Mouse (Mus musculus) intestine, embryonic 14.5 days (tissue): ENCODE data around the gene Cnnm4. TPM values are rescaled to one million over a fixed set of nuclear protein-coding genes. Genes with fewer than 3 reads are reported as not detected.
"Not testable (repeated sequence)": the region's sequence is repeated elsewhere in the genome, so short reads cannot be mapped to it uniquely, and the experiment has no call there.

ENCODE experiments used
- ATAC-seq: fragments of 200-750 bp; cut with Nextera tagmentation; replicated peaks from 2 replicates; pipeline ENCODE4 v1.8.0; 2017; ENCODE audit warnings: low read depth, moderate number of reproducible peaks, moderate TSS enrichment, moderate library complexity; ENCODE audit not compliant: low FRiP score, low TSS enrichment
- DNase-seq: peaks from one replicate; pipeline ENCODE4 v3.0.0-alpha.2; 2018; ENCODE audit warnings: low spot score
- H3K27ac ChIP-seq: fragments of 300-500 bp; sonication (generic); 2 replicates; pipeline ENCODE4 v1.5.1; 2014; ENCODE audit warnings: low read depth, mild to moderate bottlenecking, control low read depth
- H3K27me3 ChIP-seq: fragments of 300-500 bp; sonication (generic); replicated peaks from 2 replicates; pipeline ENCODE4 v1.6.1; 2014; ENCODE audit warnings: low read length, control low read depth; ENCODE audit not compliant: control insufficient read depth, insufficient read depth
- H3K36me3 ChIP-seq: fragments of 300-500 bp; sonication (generic); 2 replicates; pipeline ENCODE4 v1.6.1; 2014; ENCODE audit warnings: low read length, control low read depth; ENCODE audit not compliant: control insufficient read depth, insufficient read depth
- H3K4me1 ChIP-seq: fragments of 300-500 bp; sonication (generic); replicated peaks from 2 replicates; pipeline ENCODE4 v1.6.1; 2014; ENCODE audit warnings: low read length, control low read depth, mixed read lengths; ENCODE audit not compliant: control insufficient read depth, insufficient read depth
- H3K4me2 ChIP-seq: fragments of 300-500 bp; sonication (generic); 2 replicates; pipeline ENCODE4 v1.6.1; 2014; ENCODE audit warnings: low read length
- H3K4me3 ChIP-seq: fragments of 300-500 bp; sonication (generic); 2 replicates; pipeline ENCODE4 v1.5.1; 2014; ENCODE audit warnings: low read depth, low read length, control low read depth, mixed read lengths
- H3K9ac ChIP-seq: fragments of 300-500 bp; sonication (generic); 2 replicates; pipeline ENCODE4 v1.6.1; 2014; ENCODE audit warnings: mild to moderate bottlenecking, low read length
- H3K9me3 ChIP-seq: fragments of 300-500 bp; sonication (generic); 2 replicates; pipeline ENCODE4 v1.6.1; 2016; ENCODE audit warnings: low read length, control low read depth; ENCODE audit not compliant: control insufficient read depth
- WGBS: fragments of 180-500 bp; shearing (Covaris S2); extraction: QIAGEN DNeasy Blood & Tissue Kit; methylation state at CpG from one replicate; pipeline ENCODE4 v1.1.7; 2014; 5-methylcytosine and 5-hydroxymethylcytosine counted together
- polyA plus RNA-seq: library from polyadenylated mRNA; unstranded; fragments of >200 nt; fragmentation: Nextera tagmentation; extraction: Ambion mirVana; gene quantifications from 2 replicates; pipeline ENCODE4 v1.2.1, GENCODE M21; 2014

Gene Cnnm4
- polyA plus RNA-seq, 1 experiment from 2014 or later = 30.2 TPM

DNA sequence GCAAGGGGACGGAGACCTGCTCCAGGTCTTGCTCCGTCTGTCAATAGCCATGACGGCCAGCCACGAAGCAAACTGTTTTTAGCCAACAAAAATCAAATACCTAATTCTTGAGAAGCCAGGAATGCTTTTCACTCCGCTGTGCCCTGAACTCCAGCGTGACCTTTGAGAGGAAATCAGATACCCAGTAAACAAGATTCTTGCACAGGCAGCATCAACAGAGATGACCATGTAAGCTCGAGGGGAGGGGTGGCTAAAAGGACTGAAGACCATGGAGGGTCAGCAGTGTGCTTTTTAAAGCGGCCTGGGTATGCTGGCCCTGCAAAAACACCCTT, 64.9 kb downstream of the Cnnm4 start:
- H3K4me3 ChIP-seq = no peak overlapping the region
- H3K9ac ChIP-seq = no peak overlapping the region
- H3K4me2 ChIP-seq = no peak overlapping the region
- H3K27ac ChIP-seq = no peak overlapping the region
- no peak for DNase-seq
- no peaks in the 10 kb centered on the region for H3K27me3 ChIP-seq
- ATAC-seq = no peak
- WGBS = 56% methylated on average over 8 of the region's 8 CpGs
- no peaks in the 10 kb centered on the region for H3K4me1 ChIP-seq
- H3K36me3 ChIP-seq = peaks cover 36% of the 10 kb centered on the region
- no peaks in the 10 kb centered on the region for H3K9me3 ChIP-seq

DNA sequence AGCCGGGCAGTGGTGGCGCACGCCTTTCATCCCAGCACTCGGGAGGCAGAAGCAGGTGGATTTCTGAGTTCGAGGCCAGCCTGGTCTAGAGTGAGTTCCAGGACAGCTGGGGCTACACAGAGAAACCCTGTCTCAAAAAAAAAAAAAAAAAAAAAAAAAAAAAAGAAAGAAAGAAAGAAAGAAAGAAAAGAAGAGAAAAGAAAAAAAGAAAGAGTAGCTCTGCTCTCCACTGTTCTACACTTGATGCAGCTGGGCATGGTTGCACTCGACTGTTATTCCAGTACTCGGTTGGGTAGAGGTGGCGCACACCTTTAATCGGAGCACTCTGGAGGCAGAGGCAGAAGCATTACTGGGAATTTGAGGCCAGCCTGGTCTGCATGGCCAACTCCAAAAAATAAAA, 65.4 kb downstream of the Cnnm4 start, which contains the start of gene Ankrd23:
Gene Ankrd23, minus strand, starts transcription at position 101 of the 400 bp plus-strand sequence.
- DNase-seq, ATAC-seq, H3K27me3 ChIP-seq, H3K4me3 ChIP-seq, H3K4me1 ChIP-seq, H3K9me3 ChIP-seq, H3K27ac ChIP-seq, H3K4me2 ChIP-seq, H3K9ac ChIP-seq: not testable (repeated sequence)
- H3K36me3 ChIP-seq = peaks cover 39% of the 10 kb centered on the region
- 93% methylated on average over 9 of the region's 9 CpGs for WGBS

DNA sequence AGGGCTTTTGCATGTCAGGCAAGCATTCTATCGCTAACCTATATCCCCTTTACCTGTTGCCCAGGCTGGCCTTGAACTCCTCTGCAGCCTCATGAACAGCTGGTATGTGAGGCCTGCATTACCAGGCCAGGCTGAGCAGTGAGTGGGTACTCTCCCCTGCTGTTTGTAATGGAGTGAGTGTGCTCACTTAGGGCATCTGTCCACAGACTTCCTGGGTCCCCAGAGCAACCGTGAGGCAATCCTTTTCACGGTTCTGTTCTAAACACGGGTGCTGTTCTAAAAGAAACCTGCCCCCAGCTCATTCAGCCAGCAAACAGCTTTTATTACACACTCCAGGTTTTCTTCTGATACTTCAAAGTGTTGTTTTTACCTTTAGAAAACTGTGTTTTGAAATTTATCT, 67.3 kb downstream of the Cnnm4 start:
- Histone ChIP-seq H3K9me3 (no peaks in the 10 kb centered on the region), H3K27me3 (no peaks in the 10 kb centered on the region), H3K36me3 (peaks cover 49% of the 10 kb centered on the region), H3K4me3 (no peak overlapping the region), H3K4me1 (no peaks in the 10 kb centered on the region), H3K9ac (no peak overlapping the region), H3K27ac (no peak overlapping the region), H3K4me2 (no peak overlapping the region)
- 81% methylated on average over 4 of the region's 4 CpGs for WGBS
- no peak for ATAC-seq
- DNase-seq = no peak

DNA sequence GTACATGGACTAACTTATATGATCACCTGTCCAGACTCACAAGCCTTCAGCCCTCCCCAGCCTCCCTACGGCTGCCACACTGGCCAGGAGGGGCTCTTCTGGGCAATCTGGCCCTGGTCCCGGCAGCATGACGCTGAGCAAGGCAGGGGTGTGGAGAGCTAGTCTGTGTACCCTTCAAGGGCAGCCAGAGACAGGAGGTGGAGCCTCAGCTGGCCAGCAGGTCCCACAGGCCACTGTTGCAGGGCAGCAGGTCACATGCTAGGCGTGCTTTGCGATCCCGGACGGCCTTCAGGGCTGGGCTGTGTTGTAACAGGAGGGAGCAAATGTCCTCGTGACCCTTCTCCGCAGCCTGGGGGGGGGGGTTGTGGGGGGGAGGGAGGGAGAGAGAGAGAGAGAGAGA, 67.8 kb downstream of the Cnnm4 start, which contains the start of gene Gm42417:
Gene Gm42417, minus strand, starts transcription at position 244 of the 400 bp plus-strand sequence.
- Histone ChIP-seq H3K4me3 (no peak within 1 kb of the TSS), H3K4me2 (no peak within 1 kb of the TSS), H3K27me3 (no peaks in the 10 kb centered on the region), H3K4me1 (no peaks in the 10 kb centered on the region), H3K36me3 (peaks cover 49% of the 10 kb centered on the region), H3K27ac (no peak within 1 kb of the TSS), H3K9me3 (no peaks in the 10 kb centered on the region), H3K9ac (no peak within 1 kb of the TSS)
- no peak for ATAC-seq
- no peak for DNase-seq
- WGBS = 36% methylated on average over 9 of the region's 9 CpGs

DNA sequence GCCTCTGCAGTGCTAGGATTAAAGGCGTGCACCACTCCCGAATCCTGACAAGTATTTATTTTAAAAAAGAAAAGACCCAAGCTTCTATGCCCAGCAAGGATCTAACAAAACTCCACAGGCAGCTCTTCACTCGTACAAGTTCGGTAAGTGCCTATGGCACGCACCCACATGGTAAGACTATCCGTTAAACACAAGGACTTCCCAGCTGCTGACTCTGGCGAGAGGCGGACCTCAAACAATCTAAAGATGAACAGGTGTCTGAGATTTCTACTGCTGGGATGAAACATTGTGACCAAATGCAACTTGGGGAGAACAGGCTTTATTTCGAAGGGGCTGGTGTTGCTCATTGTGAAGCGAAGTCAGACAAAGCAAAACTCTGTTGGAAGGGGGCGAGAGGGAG, 68.7 kb downstream of the Cnnm4 start:
- WGBS = 88% methylated on average over 11 of the region's 11 CpGs
- no peak overlapping the region for H3K4me3 ChIP-seq
- peaks cover 49% of the 10 kb centered on the region for H3K36me3 ChIP-seq
- H3K27ac ChIP-seq = no peak overlapping the region
- H3K9me3 ChIP-seq = no peaks in the 10 kb centered on the region
- DNase-seq (no peak), ATAC-seq (no peak)
- H3K4me1 ChIP-seq = no peaks in the 10 kb centered on the region
- no peak overlapping the region for H3K4me2 ChIP-seq
- H3K27me3 ChIP-seq = no peaks in the 10 kb centered on the region
- H3K9ac ChIP-seq = no peak overlapping the region

DNA sequence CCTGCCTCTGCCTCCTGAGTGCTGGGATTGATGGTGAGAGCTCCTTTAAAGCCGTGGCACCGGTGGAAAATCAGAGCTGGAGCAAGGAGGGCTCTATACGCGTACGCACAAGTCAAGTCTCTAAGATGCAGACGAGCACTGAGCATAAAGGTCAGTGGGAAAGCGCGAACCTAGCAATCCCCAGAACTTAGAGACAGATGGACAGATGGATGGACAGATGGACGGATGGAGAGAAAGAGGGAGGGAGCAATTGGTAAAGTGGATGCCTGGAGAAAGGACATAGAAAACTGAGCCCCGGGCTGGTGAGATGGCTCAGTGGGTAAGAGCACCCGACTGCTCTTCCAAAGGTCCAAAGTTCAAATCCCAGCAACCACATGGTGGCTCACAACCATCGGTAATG, 69.4 kb downstream of the Cnnm4 start:
- Histone ChIP-seq H3K27me3 (no peaks in the 10 kb centered on the region), H3K36me3 (peaks cover 49% of the 10 kb centered on the region), H3K9me3 (no peaks in the 10 kb centered on the region), H3K27ac (no peak overlapping the region), H3K4me1 (0 out of 2 replicates have a peak, but pooled peaks cover 4% of the 10 kb centered on the region), H3K4me2 (no peak overlapping the region), H3K9ac (no peak overlapping the region), H3K4me3 (no peak overlapping the region)
- ATAC-seq (no peak), DNase-seq (no peak)
- 93% methylated on average over 12 of the region's 12 CpGs for WGBS

DNA sequence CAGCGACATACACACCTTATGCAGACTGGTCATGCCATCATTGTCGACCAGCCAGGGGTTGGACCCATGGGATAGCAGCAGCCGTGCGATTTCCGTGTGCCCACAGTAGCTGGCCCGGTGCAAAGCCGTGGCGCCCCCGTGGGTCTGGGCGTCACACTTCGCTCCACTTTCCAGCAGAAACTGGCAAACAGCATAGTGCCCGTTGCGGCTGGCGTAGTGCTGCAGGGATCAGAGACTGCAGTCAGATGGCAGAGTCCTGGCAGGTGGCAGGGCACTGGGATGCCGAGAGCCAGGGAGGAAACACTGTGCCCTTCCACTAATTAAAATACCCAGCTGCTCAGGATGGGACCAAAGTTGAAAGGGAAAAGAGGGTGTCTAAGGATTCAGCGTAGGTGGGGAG, 70.4 kb downstream of the Cnnm4 start:
- no peaks in the 10 kb centered on the region for H3K9me3 ChIP-seq
- WGBS = 93% methylated on average over 16 of the region's 16 CpGs
- peaks cover 49% of the 10 kb centered on the region for H3K36me3 ChIP-seq
- peaks cover 9% of the 10 kb centered on the region; the same call in 1 of the 2 replicates for H3K4me1 ChIP-seq
- no peaks in the 10 kb centered on the region for H3K27me3 ChIP-seq
- H3K9ac ChIP-seq = no peak overlapping the region
- DNase-seq (no peak), ATAC-seq (no peak)
- H3K27ac ChIP-seq = no peak overlapping the region
- H3K4me3 ChIP-seq = no peak overlapping the region
- no peak overlapping the region for H3K4me2 ChIP-seq

DNA sequence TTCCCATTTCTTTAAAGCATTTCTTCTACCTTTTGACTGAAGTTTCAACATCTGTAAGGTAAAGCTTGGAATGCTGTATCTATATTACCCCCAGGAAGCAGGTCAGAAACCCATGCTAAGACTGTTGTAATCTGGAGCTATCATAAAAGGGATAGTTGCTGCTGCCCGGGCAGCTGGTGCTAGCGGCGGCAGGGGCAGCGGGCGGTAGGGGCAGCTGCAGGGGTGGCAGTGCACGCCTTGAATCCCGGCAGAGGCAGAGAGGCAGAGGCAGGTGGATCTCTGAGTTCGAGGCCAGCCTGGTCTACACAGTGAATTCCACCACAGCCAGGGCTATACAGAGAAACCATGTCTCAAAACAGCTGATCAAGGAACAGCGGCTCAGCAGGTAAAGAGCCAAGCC, 71.5 kb downstream of the Cnnm4 start:
- DNase-seq = no peak
- Histone ChIP-seq H3K27ac (no peak overlapping the region), H3K4me3 (no peak overlapping the region), H3K27me3 (no peaks in the 10 kb centered on the region), H3K9ac (no peak overlapping the region), H3K4me2 (no peak overlapping the region), H3K36me3 (peaks cover 46% of the 10 kb centered on the region), H3K9me3 (no peaks in the 10 kb centered on the region), H3K4me1 (peaks cover 16% of the 10 kb centered on the region)
- 92% methylated on average over 9 of the region's 9 CpGs for WGBS
- no peak for ATAC-seq

DNA sequence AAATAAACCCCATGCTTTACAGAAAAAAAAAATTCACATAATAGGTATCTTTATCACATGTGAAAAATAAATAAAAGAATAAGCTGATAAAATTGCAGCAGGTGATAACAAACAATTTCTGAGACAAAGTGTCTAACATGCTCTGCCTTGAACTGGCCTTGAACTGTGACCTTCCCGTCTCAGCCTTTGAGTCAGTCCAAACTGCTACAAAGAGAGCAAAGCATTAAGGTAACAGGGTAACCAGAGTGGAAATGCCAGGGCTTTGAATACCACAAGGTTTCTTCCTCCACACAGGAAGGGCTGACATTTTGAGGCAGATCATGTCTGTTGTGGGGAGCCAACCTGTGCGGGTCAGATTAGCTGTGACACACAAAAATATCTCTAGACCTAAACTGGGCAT, 74.0 kb downstream of the Cnnm4 start:
- peaks cover 40% of the 10 kb centered on the region for H3K36me3 ChIP-seq
- DNase-seq (no peak), ATAC-seq (no peak)
- H3K4me3 ChIP-seq = no peak overlapping the region
- peaks cover 27% of the 10 kb centered on the region for H3K4me1 ChIP-seq
- no peaks in the 10 kb centered on the region for H3K27me3 ChIP-seq
- H3K27ac ChIP-seq = no peak overlapping the region
- H3K9me3 ChIP-seq = no peaks in the 10 kb centered on the region
- 82% methylated on average over 2 of the region's 2 CpGs for WGBS
- H3K4me2 ChIP-seq = no peak overlapping the region
- no peak overlapping the region for H3K9ac ChIP-seq
